Mouse (Mus musculus): ENCODE measurements around the gene Zfp275. TPM values are rescaled to one million over a fixed set of nuclear protein-coding genes. Genes with fewer than 3 reads are reported as not detected.
A peak's percentile ranks its signal among the peaks of the same experiment; 100 is the strongest.

The Zfp275 gene
- total and polyA plus RNA-seq, 3 experiments = 15.5 to 19.1 (median 17.9) TPM

GRCm38 (mm10) chrX:73342068-73342467 is 353 bp upstream of the Zfp275 start:
- Histone ChIP-seq H3K9me3 (replicated peaks; ENCODE audit: low read length) (no peaks in the 10 kb centered on the region), H3K27ac (ENCODE audit: insufficient read depth, low read depth) (no peak overlapping the region), H3K4me2 (ENCODE audit: insufficient read depth, low read depth, poor library complexity, severe bottlenecking) (peak overlapping the region; percentile 50), H3K4me1 (ENCODE audit: control insufficient read depth in 1 of 2, insufficient read depth in 2 of 2) (peaks cover 0 to 16% of the 10 kb centered on the region in 2 experiments; a peak in 2 of 4 replicates), H3K36me3 (replicated peaks in 1 of 2; ENCODE audit: control insufficient read depth in 1 of 2, insufficient read depth in 1 of 2, low read length in 1 of 2) (peaks cover 0 to 11% of the 10 kb centered on the region in 2 experiments), H3K4me3 (replicated peaks in 1 of 3; ENCODE audit: low read depth in 2 of 3, low read length in 2 of 3, poor library complexity in 1 of 3) (no peak overlapping the region), H3K27me3 (replicated peaks) (no peaks in the 10 kb centered on the region), H3K9ac (ENCODE audit: insufficient read depth, low read depth) (no peak overlapping the region; the same call in 1 of the 2 replicates), H3K79me2 (replicated peaks; ENCODE audit: control insufficient read depth, extremely low read depth, insufficient read depth, poor library complexity, severe bottlenecking) (peaks cover 21% of the 10 kb centered on the region)
- DNase-seq (ENCODE audit: extremely low read depth) = no peak
- no peak for TF ChIP-seq CHD2 (IDR thresholded peaks at IDR 0.05; ENCODE audit: low read length)
- no peak for TF ChIP-seq JUND (conservative IDR thresholded peaks at IDR 0.05; ENCODE audit: low read depth, low read length)
- TF ChIP-seq MEF2A (IDR thresholded peaks at IDR 0.05; ENCODE audit: borderline replicate concordance, low read depth, low read length) = no peak
- TF ChIP-seq NELFE (IDR thresholded peaks at IDR 0.05; ENCODE audit: low read depth, low read length) = no peak
- no peak for TF ChIP-seq ZKSCAN1 (IDR thresholded peaks at IDR 0.05; ENCODE audit: borderline replicate concordance, low read depth, low read length)
- no peak for TF ChIP-seq BHLHE40 (IDR thresholded peaks at IDR 0.05; ENCODE audit: low read depth, low read length)
- no peak for TF ChIP-seq JUN (IDR thresholded peaks at IDR 0.05; ENCODE audit: insufficient read depth, low read depth, low read length)
- TF ChIP-seq TCF12 (IDR thresholded peaks at IDR 0.05; ENCODE audit: low read depth, low read length) = no peak
- TF ChIP-seq E2F4 (IDR thresholded peaks at IDR 0.05; ENCODE audit: insufficient replicate concordance, low read depth, low read length) = no peak
- no peak for TF ChIP-seq MAZ (IDR thresholded peaks at IDR 0.05; ENCODE audit: low read depth, low read length)
- TF ChIP-seq ZC3H11A (IDR thresholded peaks at IDR 0.05; ENCODE audit: low read depth, low read length) = no peak
- TF ChIP-seq EP300 (IDR thresholded peaks at IDR 0.05; ENCODE audit: low read length) = no peak
- TF ChIP-seq ZNF384 (IDR thresholded peaks at IDR 0.05; ENCODE audit: low read depth, low read length) = no peak
- TF ChIP-seq GABPA (IDR thresholded peaks at IDR 0.05; ENCODE audit: insufficient replicate concordance, low read depth, low read length) = no peak
- TF ChIP-seq USF1 (IDR thresholded peaks at IDR 0.05; ENCODE audit: low read depth, low read length) = no peak
- in situ Hi-C loops (cut with MboI; ENCODE audit: low pct_ligation_motif_present, low pct_unique_long_range_greater_than_20kb, low sequenced_read_pairs) (no loop called here), dilution Hi-C loops (cut with MboI; ENCODE audit: extremely low pct_ligation_motif_present, extremely low pct_unique_long_range_greater_than_20kb, low sequenced_read_pairs) (no loop called here)

DNA sequence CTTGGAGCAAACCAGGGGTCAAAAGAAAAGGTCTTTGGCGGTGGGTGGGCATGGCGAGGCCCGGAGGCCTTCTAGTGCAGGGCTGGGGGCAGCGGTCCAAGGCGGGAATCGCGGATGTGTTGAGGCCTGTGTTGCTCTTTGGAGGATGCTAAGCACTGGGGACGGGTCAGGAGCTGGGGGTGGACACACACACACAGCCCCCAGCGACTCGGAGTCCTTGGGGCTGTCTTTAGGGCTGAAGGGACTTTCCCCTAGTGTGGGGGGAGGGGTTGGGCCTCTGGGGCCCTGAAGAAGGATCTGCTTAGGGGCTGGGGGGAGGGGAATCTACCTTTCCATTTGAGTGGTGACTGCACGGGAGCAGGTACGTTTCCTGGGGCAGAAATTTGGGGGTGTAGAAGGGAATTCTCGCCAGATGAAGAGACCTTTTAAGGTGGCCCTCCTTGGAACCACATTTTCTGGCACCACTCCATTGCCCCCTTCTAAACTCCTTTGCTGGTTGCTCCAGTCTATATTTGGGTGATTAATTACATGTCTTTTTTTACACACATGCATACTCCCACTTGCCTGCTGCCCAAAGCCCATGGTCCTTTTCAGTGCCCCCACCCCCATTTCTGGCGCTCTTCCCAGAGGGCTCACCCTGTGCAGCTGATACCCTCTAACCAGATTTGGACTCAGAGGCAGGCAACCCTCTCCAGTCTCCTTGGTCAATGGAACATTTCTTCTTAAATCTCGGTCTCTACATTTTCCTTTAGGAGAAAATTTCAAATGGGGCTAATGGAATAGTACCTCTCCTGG is 717 bp downstream of the Zfp275 start:
- dilution Hi-C loops (cut with MboI; ENCODE audit: extremely low pct_ligation_motif_present, extremely low pct_unique_long_range_greater_than_20kb, low sequenced_read_pairs) = no loop called here
- Histone ChIP-seq H3K9me3 (replicated peaks; ENCODE audit: low read length) (no peaks in the 10 kb centered on the region), H3K79me2 (replicated peaks; ENCODE audit: control insufficient read depth, extremely low read depth, insufficient read depth, poor library complexity, severe bottlenecking) (peaks cover 24% of the 10 kb centered on the region), H3K9ac (ENCODE audit: insufficient read depth, low read depth) (peak overlapping the region; percentile 89), H3K36me3 (replicated peaks in 1 of 2; ENCODE audit: control insufficient read depth in 1 of 2, insufficient read depth in 1 of 2, low read length in 1 of 2) (peaks cover 0 to 13% of the 10 kb centered on the region in 2 experiments), H3K4me2 (ENCODE audit: insufficient read depth, low read depth, poor library complexity, severe bottlenecking) (peak overlapping the region; percentile 87), H3K27me3 (replicated peaks) (no peaks in the 10 kb centered on the region), H3K4me1 (ENCODE audit: control insufficient read depth in 1 of 2, insufficient read depth in 2 of 2) (peaks cover 0 to 22% of the 10 kb centered on the region in 2 experiments; a peak in 2 of 4 replicates), H3K27ac (ENCODE audit: insufficient read depth, low read depth) (peak overlapping the region; percentile 94), H3K4me3 (replicated peaks in 1 of 3; ENCODE audit: low read depth in 2 of 3, low read length in 2 of 3, poor library complexity in 1 of 3) (peak overlapping the region; percentile 59 to 97 (median 79))
- peak; percentile 36; the same call in 1 of the 2 replicates for TF ChIP-seq IRF4 (IDR thresholded peaks at IDR 0.05; ENCODE audit: low read depth, low read length)
- TF ChIP-seq CHD2 (IDR thresholded peaks at IDR 0.05; ENCODE audit: low read length) = peak; percentile 78
- TF ChIP-seq ZC3H11A (IDR thresholded peaks at IDR 0.05; ENCODE audit: low read depth, low read length) = no peak
- TF ChIP-seq BHLHE40 (IDR thresholded peaks at IDR 0.05; ENCODE audit: low read depth, low read length) = peak; percentile 59
- DNase-seq (ENCODE audit: extremely low read depth) = peak; percentile 75
- in situ Hi-C loops (cut with MboI; ENCODE audit: low pct_ligation_motif_present, low pct_unique_long_range_greater_than_20kb, low sequenced_read_pairs) = no loop called here
